Mouse (Mus musculus): ENCODE data around the gene Eva1a. TPM values are rescaled to one million over a fixed set of nuclear protein-coding genes. Genes with fewer than 3 reads are reported as not detected.

The Eva1a gene
- total RNA-seq, 2 experiments from 2014 or later = 16.2 to 17.9 TPM

- peak; percentile 65 to 70 for DNase-seq (ENCODE audit: low spot score in 2 of 2)
These were observed 78.7 kb downstream of the Eva1a start for GRCm38 (mm10) chr6:82119322-82120162.

- no peak for DNase-seq (ENCODE audit: low spot score in 2 of 2)
These were observed 84.3 kb downstream of the Eva1a start for GRCm38 (mm10) chr6:82125134-82125533.

GRCm38 (mm10) chr6:82127827-82128226 lies 87.0 kb downstream of the Eva1a start:
- DNase-seq (ENCODE audit: low spot score in 2 of 2) = no peak

GRCm38 (mm10) chr6:82129630-82130217 lies 88.9 kb downstream of the Eva1a start:
- no peak for DNase-seq (ENCODE audit: low spot score in 2 of 2)

- no peak for DNase-seq (ENCODE audit: low spot score in 2 of 2)
These were observed 92.2 kb downstream of the Eva1a start for GRCm38 (mm10) chr6:82132876-82133591.

- no peak for DNase-seq (ENCODE audit: low spot score in 2 of 2)
These were observed 92.7 kb downstream of the Eva1a start for GRCm38 (mm10) chr6:82133592-82133978.

- DNase-seq (ENCODE audit: low spot score in 2 of 2) = no peak
These were observed 95.3 kb downstream of the Eva1a start for GRCm38 (mm10) chr6:82135959-82136712.

Other genes with a start within 250 kb of the Eva1a start
- 10 to 100 TPM; 14.0 to 14.8 TPM for gene Gcfc2, start 117.4 kb upstream of the Eva1a start, total RNA-seq (2021)
- gene Mrpl19, start 75.1 kb upstream of the Eva1a start, total RNA-seq (2021) = 10 to 100 TPM; 27.9 to 37.3 TPM